Mouse (Mus musculus) liver, embryonic 13.5 days (tissue): Measurements from ENCODE around the gene Fancd2. TPM values are rescaled to one million over a fixed set of nuclear protein-coding genes. Genes with fewer than 3 reads are reported as not detected.

Source experiments
- ATAC-seq: fragments of 200-750 bp; cut with Nextera tagmentation; 2 replicates; pipeline ENCODE4 v1.8.0; 2017; ENCODE audit warnings: low read depth, mild to moderate bottlenecking, moderate number of reproducible peaks, moderate library complexity
- DNase-seq: peaks from one replicate; pipeline ENCODE4 v3.0.0; 2022
- H3K27ac ChIP-seq: fragments of 300-500 bp; sonication (generic); 2 replicates; pipeline ENCODE4 v1.5.1; 2015; ENCODE audit warnings: moderate library complexity, mild to moderate bottlenecking, inconsistent platforms
- H3K27me3 ChIP-seq: fragments of 300-500 bp; sonication (generic); 2 replicates; pipeline ENCODE4 v1.6.1; 2015; ENCODE audit warnings: mild to moderate bottlenecking, inconsistent platforms
- H3K36me3 ChIP-seq: fragments of 300-500 bp; sonication (generic); 2 replicates; pipeline ENCODE4 v1.6.1; 2015; ENCODE audit warnings: mild to moderate bottlenecking, inconsistent platforms
- H3K4me1 ChIP-seq: fragments of 300-500 bp; sonication (generic); replicated peaks from 2 replicates; pipeline ENCODE4 v1.6.1; 2015; ENCODE audit warnings: inconsistent platforms
- H3K4me2 ChIP-seq: fragments of 300-500 bp; sonication (generic); 2 replicates; pipeline ENCODE4 v1.6.1; 2015; ENCODE audit warnings: inconsistent platforms, mild to moderate bottlenecking, moderate library complexity
- H3K4me3 ChIP-seq: fragments of 300-500 bp; sonication (generic); replicated peaks from 2 replicates; pipeline ENCODE4 v1.5.1; 2015; ENCODE audit warnings: mild to moderate bottlenecking, inconsistent platforms
- H3K9ac ChIP-seq: fragments of 300-500 bp; sonication (generic); 2 replicates; pipeline ENCODE4 v1.6.1; 2015; ENCODE audit warnings: mild to moderate bottlenecking, inconsistent platforms
- H3K9me3 ChIP-seq: fragments of 300-500 bp; sonication (generic); replicated peaks from 2 replicates; pipeline ENCODE4 v1.6.1; 2016; ENCODE audit warnings: inconsistent platforms
- WGBS: fragments of 180-500 bp; shearing (Covaris S2); methylation state at CpG from one replicate; pipeline ENCODE4 v1.1.7; 2015; ENCODE audit not compliant: insufficient replicate concordance; 5-methylcytosine and 5-hydroxymethylcytosine counted together
- polyA plus RNA-seq: library from polyadenylated mRNA; unstranded; fragments of >200 nt; fragmentation: Nextera tagmentation; extraction: Ambion mirVana; gene quantifications from 2 replicates; pipeline ENCODE4 v1.2.1, GENCODE M21; 2015

Fancd2 gene
- polyA plus RNA-seq, 1 experiment from 2014 or later: 11.0 TPM

GRCm38 (mm10) chr6:113614152-113614551 lies 82.7 kb downstream of the Fancd2 start:
- Histone ChIP-seq H3K9me3 (0 out of 2 replicates have a peak, but pooled peaks cover 3% of the 10 kb centered on the region), H3K27me3 (no peaks in the 10 kb centered on the region), H3K27ac (no peak overlapping the region), H3K4me1 (peaks cover 9% of the 10 kb centered on the region; the same call in 1 of the 2 replicates), H3K4me3 (no peak overlapping the region), H3K4me2 (no peak overlapping the region), H3K36me3 (peaks cover 64% of the 10 kb centered on the region), H3K9ac (no peak overlapping the region)
- WGBS: 88% methylated on average over 7 of the region's 7 CpGs
- no peak for ATAC-seq
- DNase-seq: no peak

DNA sequence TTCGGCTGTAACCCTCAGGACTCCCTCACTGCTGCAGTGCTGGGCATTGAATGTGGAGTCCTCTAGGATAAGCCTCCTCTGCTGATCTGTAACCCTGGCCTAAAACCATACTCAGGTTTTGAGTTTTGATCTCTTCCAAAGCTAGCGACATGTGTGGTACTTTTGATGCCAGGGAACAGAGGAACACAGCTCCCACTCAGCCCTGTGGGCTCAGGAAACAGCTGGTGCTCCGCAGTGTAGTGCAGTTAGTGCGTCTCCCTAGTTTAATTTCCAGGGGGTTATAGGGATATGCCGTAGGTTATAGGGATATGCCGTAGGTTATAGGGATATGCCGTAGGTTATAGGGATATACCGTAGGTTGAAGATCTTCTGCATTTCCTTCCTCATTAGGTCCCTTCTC lies 83.5 kb downstream of the Fancd2 start:
- H3K4me3 ChIP-seq: no peak overlapping the region
- H3K4me2 ChIP-seq: no peak overlapping the region
- no peak for DNase-seq
- H3K27ac ChIP-seq: no peak overlapping the region
- peaks cover 64% of the 10 kb centered on the region for H3K36me3 ChIP-seq
- 0 out of 2 replicates have a peak, but pooled peaks cover 3% of the 10 kb centered on the region for H3K9me3 ChIP-seq
- no peak overlapping the region for H3K9ac ChIP-seq
- 91% methylated on average over 8 of the region's 8 CpGs for WGBS
- no peaks in the 10 kb centered on the region for H3K27me3 ChIP-seq
- H3K4me1 ChIP-seq: peaks cover 9% of the 10 kb centered on the region; the same call in 1 of the 2 replicates
- ATAC-seq: no peak

DNA sequence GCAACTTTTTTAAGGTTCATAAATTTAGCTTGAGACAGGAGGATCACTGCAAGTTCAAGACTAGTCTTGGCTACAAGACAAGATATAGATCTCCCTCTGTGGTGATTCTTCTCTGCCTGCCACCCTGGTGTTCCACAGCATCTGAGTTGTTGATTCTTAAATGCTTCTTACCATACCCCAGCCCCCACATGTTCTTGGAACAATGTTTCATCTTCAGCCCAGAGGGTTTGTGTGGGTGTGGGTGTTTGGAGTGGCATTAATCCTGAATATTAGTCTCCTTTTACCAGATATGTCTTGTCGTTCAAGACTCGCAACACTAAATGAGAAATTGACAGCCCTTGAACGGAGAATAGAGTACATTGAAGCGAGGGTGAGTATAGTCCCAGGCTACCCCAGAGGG lies 84.0 kb downstream of the Fancd2 start:
- Histone ChIP-seq H3K9me3 (0 out of 2 replicates have a peak, but pooled peaks cover 3% of the 10 kb centered on the region), H3K4me2 (no peak overlapping the region), H3K27ac (no peak overlapping the region), H3K4me3 (no peak overlapping the region), H3K4me1 (peaks cover 6% of the 10 kb centered on the region; the same call in 1 of the 2 replicates), H3K27me3 (no peaks in the 10 kb centered on the region), H3K36me3 (peaks cover 61% of the 10 kb centered on the region), H3K9ac (no peak overlapping the region)
- WGBS: 76% methylated on average over 4 of the region's 4 CpGs
- ATAC-seq (no peak), DNase-seq (no peak)

- ATAC-seq: no peak
These were observed 91.9 kb downstream of the Fancd2 start for GRCm38 (mm10) chr6:113623386-113623785.

GRCm38 (mm10) chr6:113623941-113624751 lies 92.7 kb downstream of the Fancd2 start, which contains the start of gene Vhl:
Gene Vhl (plus strand): TSS chr6:113623959.
- Histone ChIP-seq H3K4me2 (peak within 1 kb of the TSS; percentile 96), H3K36me3 (peaks cover 16% of the 10 kb centered on the region), H3K4me3 (peak within 1 kb of the TSS; percentile 85), H3K4me1 (peaks cover 26% of the 10 kb centered on the region), H3K9me3 (no peaks in the 10 kb centered on the region), H3K9ac (peak within 1 kb of the TSS; percentile 85), H3K27ac (peak within 1 kb of the TSS; percentile 79), H3K27me3 (no peaks in the 10 kb centered on the region)
- WGBS: 1% methylated on average over 67 of the region's 76 CpGs
- DNase-seq (peak; percentile 73), ATAC-seq (peak; percentile 89)

More at GRCm38 (mm10) chr6:113623386-113623785, 91.9 kb downstream of the Fancd2 start:
- peaks cover 26% of the 10 kb centered on the region for H3K4me1 ChIP-seq
- no peak overlapping the region for H3K27ac ChIP-seq
- no peak for DNase-seq
- peak overlapping the region; percentile 65 for H3K9ac ChIP-seq
- H3K4me3 ChIP-seq: peak overlapping the region; percentile 85
- peaks cover 12% of the 10 kb centered on the region for H3K36me3 ChIP-seq
- WGBS: 39% methylated on average over 5 of the region's 5 CpGs
- no peaks in the 10 kb centered on the region for H3K9me3 ChIP-seq
- peak overlapping the region; percentile 96 for H3K4me2 ChIP-seq
- H3K27me3 ChIP-seq: no peaks in the 10 kb centered on the region

GRCm38 (mm10) chr6:113624989-113625770 lies 93.7 kb downstream of the Fancd2 start:
- Histone ChIP-seq H3K4me2 (peak overlapping the region; percentile 96), H3K4me3 (peak overlapping the region; percentile 85), H3K9me3 (no peaks in the 10 kb centered on the region), H3K9ac (peak overlapping the region; percentile 85), H3K27ac (no peak overlapping the region), H3K36me3 (peaks cover 27% of the 10 kb centered on the region), H3K27me3 (no peaks in the 10 kb centered on the region), H3K4me1 (peaks cover 26% of the 10 kb centered on the region)
- WGBS: 58% methylated on average over 5 of the region's 5 CpGs
- ATAC-seq: no peak
- no peak for DNase-seq

DNA sequence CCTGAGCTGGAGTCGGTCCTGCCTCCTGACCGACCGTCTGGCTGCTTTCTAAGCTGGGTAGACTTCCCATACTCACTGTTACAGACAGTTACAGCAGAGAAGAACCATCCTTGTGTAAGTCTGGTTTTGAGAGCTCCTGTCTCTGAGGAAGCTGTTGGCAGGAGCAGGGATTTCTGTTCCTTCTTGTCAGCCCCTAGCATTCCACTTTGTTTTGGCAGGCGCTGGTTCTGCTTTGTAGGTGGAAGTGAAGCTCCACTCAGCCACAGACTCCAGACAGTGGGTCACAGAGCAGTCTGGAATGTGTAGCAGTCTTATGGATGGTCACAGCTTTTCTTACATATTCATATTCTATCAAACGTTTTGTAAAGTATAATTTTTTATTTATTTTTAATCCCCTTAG lies 98.8 kb downstream of the Fancd2 start:
- no peak for DNase-seq
- peaks cover 51% of the 10 kb centered on the region for H3K36me3 ChIP-seq
- no peak overlapping the region for H3K4me2 ChIP-seq
- no peaks in the 10 kb centered on the region for H3K27me3 ChIP-seq
- peaks cover 7% of the 10 kb centered on the region for H3K4me1 ChIP-seq
- WGBS: 72% methylated on average over 5 of the region's 5 CpGs
- H3K9me3 ChIP-seq: no peaks in the 10 kb centered on the region
- H3K4me3 ChIP-seq: no peak overlapping the region
- H3K27ac ChIP-seq: no peak overlapping the region
- no peak overlapping the region for H3K9ac ChIP-seq
- no peak for ATAC-seq

DNA sequence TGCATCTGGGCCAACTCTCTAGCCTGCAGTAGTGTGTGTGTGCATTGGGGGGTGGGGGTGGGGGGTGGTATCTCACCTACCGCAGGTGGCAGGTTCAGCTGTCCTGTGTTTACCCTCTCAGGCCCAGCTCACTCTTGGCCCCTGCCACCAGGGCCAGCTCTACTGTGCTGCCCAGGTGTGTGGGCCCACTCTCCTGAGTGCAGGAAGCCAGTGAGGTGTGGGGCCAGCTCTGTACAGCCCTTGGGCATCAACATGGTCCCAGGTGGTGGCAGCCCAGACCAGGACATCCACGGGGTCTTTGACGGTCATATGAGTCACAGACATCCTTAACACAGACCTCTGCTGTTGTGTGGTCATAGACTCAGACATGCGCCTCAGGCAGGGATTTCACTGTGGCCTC lies 101.4 kb downstream of the Fancd2 start:
- H3K9me3 ChIP-seq: no peaks in the 10 kb centered on the region
- no peak overlapping the region for H3K9ac ChIP-seq
- no peaks in the 10 kb centered on the region for H3K27me3 ChIP-seq
- H3K4me3 ChIP-seq: no peak overlapping the region
- WGBS: 82% methylated on average over 4 of the region's 4 CpGs
- peaks cover 45% of the 10 kb centered on the region for H3K36me3 ChIP-seq
- no peak overlapping the region for H3K4me2 ChIP-seq
- no peak for DNase-seq
- peaks cover 8% of the 10 kb centered on the region; the same call in 1 of the 2 replicates for H3K4me1 ChIP-seq
- H3K27ac ChIP-seq: no peak overlapping the region
- ATAC-seq: no peak

DNA sequence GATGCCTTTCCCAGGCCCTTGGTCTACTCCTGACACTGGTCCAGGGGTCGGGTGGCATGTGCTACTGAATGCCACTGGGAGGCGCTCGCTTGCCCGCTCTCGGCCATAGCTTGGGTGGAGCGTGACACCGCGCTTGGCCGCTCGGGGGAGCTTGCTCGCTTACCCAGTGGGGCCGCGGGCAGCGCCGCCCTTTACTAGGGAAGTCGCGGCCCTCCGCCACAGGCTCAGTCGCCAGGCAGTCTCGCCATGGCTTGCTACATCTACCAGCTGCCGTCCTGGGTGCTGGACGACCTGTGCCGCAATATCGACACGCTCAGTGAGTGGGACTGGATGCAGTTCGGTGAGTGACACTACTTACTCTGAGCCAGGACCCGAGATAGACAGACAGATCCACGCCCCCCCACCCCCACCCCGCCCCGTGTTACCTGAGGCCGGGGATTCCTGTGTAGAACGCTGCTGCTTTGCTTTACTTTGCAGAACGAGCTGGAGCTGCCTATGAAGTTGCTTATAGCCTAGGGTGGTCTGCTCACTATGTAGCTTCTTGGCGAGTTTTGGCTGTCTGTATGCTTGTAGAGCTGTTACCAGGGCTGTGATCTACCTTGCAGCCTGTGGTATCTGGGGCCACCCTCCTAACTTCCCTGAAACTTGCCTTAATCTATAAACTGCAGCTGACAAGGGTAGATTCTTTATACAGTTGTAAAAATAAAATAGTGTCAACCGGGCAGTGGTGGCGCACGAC lies 107.0 kb downstream of the Fancd2 start, which contains the start of gene Irak2:
Gene Irak2 (plus strand): TSS at position 166 of the 739 bp plus-strand sequence.
- Histone ChIP-seq H3K9me3 (no peaks in the 10 kb centered on the region), H3K27me3 (no peaks in the 10 kb centered on the region), H3K36me3 (no peaks in the 10 kb centered on the region), H3K4me1 (peaks cover 44% of the 10 kb centered on the region), H3K27ac (peak within 1 kb of the TSS; percentile 80), H3K4me2 (peak within 1 kb of the TSS; percentile 77), H3K9ac (peak within 1 kb of the TSS; percentile 73), H3K4me3 (peak within 1 kb of the TSS; percentile 68)
- DNase-seq: peak; percentile 89
- WGBS: 2% methylated on average over 37 of the region's 37 CpGs
- ATAC-seq: peak; percentile 94

DNA sequence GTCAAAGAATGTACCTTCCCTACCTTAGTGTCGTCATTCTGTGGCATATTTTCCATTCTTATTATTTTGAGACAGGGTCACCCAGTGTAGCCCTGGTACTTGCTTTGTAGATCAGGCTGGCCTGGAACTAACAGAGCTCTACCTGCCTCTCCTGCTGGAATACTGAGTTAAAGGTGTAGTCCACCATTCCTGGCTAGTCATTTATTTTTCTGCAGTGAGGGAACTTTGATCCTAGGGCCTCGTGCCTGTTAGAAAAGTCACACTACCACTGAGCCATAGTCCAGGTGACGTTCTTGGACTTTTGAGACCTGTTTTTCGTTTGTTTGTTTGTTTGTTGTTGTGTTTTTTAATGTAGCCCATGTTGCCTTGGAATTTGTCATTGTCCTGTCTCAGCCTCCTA lies 107.7 kb downstream of the Fancd2 start:
- no peaks in the 10 kb centered on the region for H3K9me3 ChIP-seq
- peak overlapping the region; percentile 68 for H3K4me3 ChIP-seq
- 71% methylated on average over 4 of the region's 4 CpGs for WGBS
- no peaks in the 10 kb centered on the region for H3K27me3 ChIP-seq
- peak overlapping the region; percentile 73 for H3K9ac ChIP-seq
- no peak for DNase-seq
- peak overlapping the region; percentile 77 for H3K4me2 ChIP-seq
- no peaks in the 10 kb centered on the region for H3K36me3 ChIP-seq
- peak overlapping the region; percentile 25 for H3K27ac ChIP-seq
- no peak for ATAC-seq
- peaks cover 47% of the 10 kb centered on the region for H3K4me1 ChIP-seq

GRCm38 (mm10) chr6:113642605-113643004 lies 111.1 kb downstream of the Fancd2 start:
- no peak overlapping the region for H3K27ac ChIP-seq
- H3K4me2 ChIP-seq: no peak overlapping the region
- H3K4me1 ChIP-seq: peaks cover 47% of the 10 kb centered on the region
- no peaks in the 10 kb centered on the region for H3K36me3 ChIP-seq
- no peaks in the 10 kb centered on the region for H3K27me3 ChIP-seq
- DNase-seq: no peak
- no peak overlapping the region for H3K4me3 ChIP-seq
- WGBS: 76% methylated on average over 8 of the region's 8 CpGs
- ATAC-seq: no peak
- no peak overlapping the region for H3K9ac ChIP-seq
- no peaks in the 10 kb centered on the region for H3K9me3 ChIP-seq
